Mouse (Mus musculus): ENCODE data around the gene Shb.
"Not testable (repeated sequence)": the region's sequence is repeated elsewhere in the genome, so short reads cannot be mapped to it uniquely, and the experiment has no call there.

Gene Shb

DNA sequence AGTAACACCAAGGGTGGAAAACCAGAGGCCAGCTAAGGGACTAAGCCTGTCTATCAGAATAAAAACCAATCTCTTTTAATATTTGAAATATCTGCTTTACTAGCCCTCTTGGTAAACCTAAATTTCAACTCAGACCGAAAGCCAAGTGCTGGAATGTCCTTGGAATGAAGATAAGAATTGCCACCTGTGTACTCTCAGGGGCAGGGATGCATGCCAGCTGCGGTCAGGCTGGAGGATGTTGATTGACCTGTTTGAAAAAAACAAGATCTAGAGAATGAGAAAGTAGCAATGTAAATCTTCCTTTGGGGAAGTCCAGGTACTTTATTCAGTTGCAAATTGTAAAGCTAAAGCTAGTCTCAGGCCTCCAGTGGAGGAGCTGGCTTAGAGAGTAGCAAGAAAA, 150.1 kb downstream of the Shb start:
- not testable (repeated sequence) for DNase-seq

DNA sequence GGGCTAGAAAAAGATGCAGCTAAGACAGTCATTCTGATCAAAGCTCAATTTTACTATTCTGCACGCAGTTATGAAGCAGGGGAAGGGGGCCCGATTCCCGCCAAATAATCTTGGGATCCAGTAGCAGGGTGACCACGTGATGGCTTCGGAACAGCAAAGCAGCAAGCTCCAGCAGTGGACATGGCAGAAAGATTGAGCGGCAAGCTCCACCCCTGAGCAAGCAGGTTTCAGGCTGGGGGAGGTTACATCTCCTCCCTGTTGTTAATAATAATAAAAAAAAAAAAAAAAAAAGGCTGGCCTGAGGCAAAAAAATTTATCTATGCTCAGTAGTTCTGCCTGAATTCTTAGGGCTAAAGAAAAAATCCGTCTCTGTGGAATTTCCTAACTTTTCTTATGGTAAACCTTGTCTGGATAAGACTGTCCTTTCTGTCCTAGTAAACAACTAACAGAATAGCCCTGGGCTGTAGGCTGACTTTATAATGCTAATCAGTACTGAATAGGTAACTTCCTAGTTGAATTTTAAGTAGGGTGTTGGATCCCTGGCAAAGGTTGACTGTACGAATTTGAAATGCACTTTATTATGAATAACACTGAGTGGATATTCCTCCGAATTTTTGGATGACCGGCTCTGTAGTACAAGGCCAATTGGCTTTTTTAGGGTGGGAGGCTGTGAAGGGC, 151.2 kb downstream of the Shb start:
- not testable (repeated sequence) for DNase-seq

DNA sequence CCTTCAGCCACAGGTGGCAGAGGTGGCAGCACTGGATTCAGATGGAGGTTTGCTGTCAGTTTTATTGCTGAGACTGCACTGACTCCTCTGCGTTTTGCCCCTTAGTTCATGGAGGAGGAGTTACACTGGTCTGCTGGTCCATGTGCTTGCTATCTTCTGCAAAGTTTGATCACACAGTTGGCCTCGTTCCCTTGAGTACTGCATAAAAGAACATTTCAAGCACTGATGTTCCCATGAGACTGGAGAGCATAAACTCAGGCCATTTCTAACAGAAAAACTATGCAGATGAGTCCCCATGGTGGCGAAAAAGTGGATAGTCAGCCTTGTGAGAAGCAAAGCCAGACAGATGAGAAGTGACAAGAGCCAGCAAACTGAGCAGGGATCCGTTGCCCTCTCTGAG, 155.7 kb downstream of the Shb start:
- no peak for DNase-seq

DNA sequence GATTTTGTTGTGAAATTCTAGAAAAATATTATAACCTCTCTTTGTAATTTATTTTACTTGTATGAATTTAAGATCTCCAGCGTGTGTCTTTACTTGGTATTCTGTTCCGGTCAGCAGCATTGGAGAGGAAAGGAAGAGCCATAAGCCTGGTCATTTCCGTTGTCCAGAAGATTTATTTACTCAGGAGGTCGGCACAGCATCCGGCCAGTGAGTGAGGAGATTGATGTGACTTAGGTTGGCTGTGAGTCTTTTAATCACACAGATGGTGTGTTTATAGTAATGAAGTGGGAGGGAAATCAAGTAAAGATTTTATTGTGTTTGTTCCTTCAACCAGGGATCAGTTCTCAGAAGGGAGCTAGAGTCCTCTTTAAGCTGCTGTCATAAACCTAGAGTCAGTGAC, 157.4 kb downstream of the Shb start:
- peak in 1 of 2 experiments; percentile 38 for DNase-seq
